Mouse (Mus musculus) limb, embryonic 14.5 days (tissue): Measurements from ENCODE around the gene Gm17018. TPM values are rescaled to one million over a fixed set of nuclear protein-coding genes. Genes with fewer than 3 reads are reported as not detected.
"Not testable (repeated sequence)": the region's sequence is repeated elsewhere in the genome, so short reads cannot be mapped to it uniquely, and the experiment has no call there.

Experiments
- ATAC-seq: fragments of 200-750 bp; cut with Nextera tagmentation; 2 replicates; pipeline ENCODE4 v1.8.0; 2017; ENCODE audit warnings: low read depth, moderate number of reproducible peaks, moderate TSS enrichment; ENCODE audit not compliant: low FRiP score
- DNase-seq: peaks from one replicate; pipeline ENCODE4 v3.0.0-alpha.2; 2015; ENCODE audit warnings: low spot score
- H3K27ac ChIP-seq: fragments of 300-500 bp; sonication (generic); replicated peaks from 2 replicates; pipeline ENCODE4 v1.5.1; 2014; ENCODE audit warnings: low read depth, mild to moderate bottlenecking, low read length, moderate library complexity, mixed read lengths
- H3K27me3 ChIP-seq: fragments of 300-500 bp; sonication (generic); 2 replicates; pipeline ENCODE4 v1.6.1; 2014; ENCODE audit warnings: low read length, mixed read lengths; ENCODE audit not compliant: control insufficient read depth, insufficient read depth
- H3K36me3 ChIP-seq: fragments of 300-500 bp; sonication (generic); 2 replicates; pipeline ENCODE4 v1.6.1; 2014; ENCODE audit warnings: mild to moderate bottlenecking, low read length, moderate library complexity, mixed read lengths; ENCODE audit not compliant: control insufficient read depth, insufficient read depth
- H3K4me1 ChIP-seq: fragments of 300-500 bp; sonication (generic); 2 replicates; pipeline ENCODE4 v1.6.1; 2014; ENCODE audit warnings: antibody characterized with exemption, low read length, mixed read lengths; ENCODE audit not compliant: control insufficient read depth, insufficient read depth
- H3K4me2 ChIP-seq: fragments of 300-500 bp; sonication (generic); replicated peaks from 2 replicates; pipeline ENCODE4 v1.6.1; 2014; ENCODE audit warnings: low read depth, mild to moderate bottlenecking, low read length, moderate library complexity; ENCODE audit not compliant: severe bottlenecking
- H3K4me3 ChIP-seq: fragments of 300-500 bp; sonication (generic); replicated peaks from 2 replicates; pipeline ENCODE4 v1.5.1; 2014; ENCODE audit warnings: low read length
- H3K9ac ChIP-seq: fragments of 300-500 bp; sonication (generic); 2 replicates; pipeline ENCODE4 v1.6.1; 2014; ENCODE audit warnings: mild to moderate bottlenecking, low read depth, low read length, moderate library complexity; ENCODE audit not compliant: severe bottlenecking
- H3K9me3 ChIP-seq: fragments of 300-500 bp; sonication (generic); 2 replicates; pipeline ENCODE4 v1.6.1; 2016; ENCODE audit warnings: low read length; ENCODE audit not compliant: control insufficient read depth
- POLR2A ChIP-seq: fragments of 200-500 bp; IDR thresholded peaks from 2 replicates; pipeline ENCODE4 v1.8.0; 2012; ENCODE audit warnings: inconsistent platforms, mild to moderate bottlenecking, moderate library complexity, borderline replicate concordance; ENCODE audit not compliant: insufficient read depth, insufficient read length; ENCODE audit errors: extremely low read depth
- WGBS: fragments of 180-500 bp; shearing (Covaris S2); extraction: QIAGEN DNeasy Blood & Tissue Kit; methylation state at CpG from one replicate; pipeline ENCODE4 v1.1.7; 2014; 5-methylcytosine and 5-hydroxymethylcytosine counted together
- polyA plus RNA-seq, 2 experiments: library from polyadenylated mRNA; depleted of rRNA in 1 of 2; stranded (reverse) in 1 of 2; unstranded in 1 of 2; fragments of >200 nt; fragmentation: Nextera tagmentation in 1 of 2; extraction: Ambion mirVana in 1 of 2; gene quantifications; 2 replicates each; pipeline versions ENCODE4 v1.2.1 to v1.2.3; 2012 to 2014

The Gm17018 gene
- polyA plus RNA-seq, 2 experiments: 15.9 to 39.6 TPM

- DNase-seq (no peak), ATAC-seq (no peak)
- WGBS: 18% methylated on average over 3 of the region's 3 CpGs
- Histone ChIP-seq H3K9me3 (no peaks in the 10 kb centered on the region), H3K9ac (no peak overlapping the region), H3K27ac (no peak overlapping the region), H3K36me3 (no peaks in the 10 kb centered on the region), H3K4me2 (peak overlapping the region; percentile 76), H3K27me3 (peaks cover 24% of the 10 kb centered on the region), H3K4me3 (peak overlapping the region; percentile 39), H3K4me1 (peaks cover 5% of the 10 kb centered on the region; the same call in 1 of the 2 replicates)
- no peak for TF ChIP-seq POLR2A
These were observed 18.4 kb upstream of the Gm17018 start for GRCm38 (mm10) chr19:45542061-45542460.

DNA sequence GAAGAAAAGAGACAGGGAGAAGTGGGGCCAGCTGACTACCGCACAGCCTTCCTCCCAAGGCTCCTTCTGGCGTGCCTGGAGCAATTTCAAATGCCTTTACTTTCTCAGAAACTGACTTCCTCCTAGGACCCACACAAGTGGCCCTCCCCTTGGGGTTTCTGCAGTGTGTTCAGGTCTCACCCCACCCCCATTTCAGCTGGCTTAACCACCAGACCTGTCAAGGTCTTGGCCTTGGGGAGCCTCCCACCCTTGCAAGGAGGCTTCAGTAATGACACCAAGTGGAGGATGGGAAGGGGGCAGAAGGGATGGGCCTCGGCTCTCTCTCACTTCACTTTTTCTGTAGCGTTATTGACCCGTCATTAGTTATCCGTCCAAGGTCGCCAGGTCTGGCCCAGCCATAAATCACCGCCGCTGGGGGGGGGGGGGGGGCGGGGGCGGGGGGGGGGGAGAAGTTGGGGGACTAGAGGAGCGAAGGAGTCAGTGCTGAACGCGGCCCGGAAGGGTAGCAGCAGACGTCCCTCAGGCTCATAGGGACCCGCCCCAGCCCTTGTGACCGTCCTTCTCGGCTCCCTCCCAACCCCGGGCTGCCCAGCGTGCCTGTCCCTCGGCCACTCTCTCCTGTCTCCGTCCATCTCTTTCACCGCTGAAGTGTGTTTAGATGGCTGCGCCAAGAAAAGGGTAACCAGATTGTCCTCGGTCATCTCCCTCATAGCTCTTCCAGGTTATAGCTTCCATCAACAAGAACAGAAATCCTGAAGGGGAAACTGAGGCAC, 16.1 kb upstream of the Gm17018 start:
- no peak for DNase-seq

DNA sequence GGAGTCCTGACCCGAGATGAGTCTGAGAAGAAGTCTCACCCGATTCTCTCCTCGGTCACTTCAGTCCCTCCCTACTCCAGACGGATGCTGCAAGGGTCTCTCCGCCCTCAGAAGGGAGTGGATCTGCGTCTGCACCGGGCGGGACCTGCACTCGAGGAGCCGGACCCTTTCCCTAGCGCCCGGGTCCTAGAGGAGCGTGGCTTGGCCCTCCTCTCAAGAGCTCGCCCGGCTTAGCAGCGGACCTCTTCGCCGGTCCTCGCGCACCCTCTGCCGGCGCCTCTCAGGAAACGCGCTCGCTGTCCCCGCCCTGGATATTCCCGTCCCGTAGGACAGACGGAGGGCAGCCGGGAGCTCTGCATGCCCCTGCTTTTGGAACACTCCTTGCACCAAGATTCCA, 15.5 kb upstream of the Gm17018 start:
- ATAC-seq (peak; percentile 76), DNase-seq (peak; percentile 81)
- H3K4me1 ChIP-seq: peaks cover 5% of the 10 kb centered on the region; the same call in 1 of the 2 replicates
- H3K27me3 ChIP-seq: peaks cover 24% of the 10 kb centered on the region
- peak overlapping the region; percentile 62 for H3K4me2 ChIP-seq
- peak overlapping the region; percentile 29 for H3K4me3 ChIP-seq
- no peak overlapping the region for H3K27ac ChIP-seq
- no peak for TF ChIP-seq POLR2A
- 0% methylated on average over 29 of the region's 30 CpGs for WGBS
- peak overlapping the region; percentile 40 for H3K9ac ChIP-seq
- H3K9me3 ChIP-seq: no peaks in the 10 kb centered on the region
- H3K36me3 ChIP-seq: no peaks in the 10 kb centered on the region

More for the DNA sequence above, 16.1 kb upstream of the Gm17018 start:
- peak overlapping the region; percentile 62 for H3K4me2 ChIP-seq
- no peak overlapping the region for H3K27ac ChIP-seq
- peaks cover 24% of the 10 kb centered on the region for H3K27me3 ChIP-seq
- H3K4me1 ChIP-seq: peaks cover 5% of the 10 kb centered on the region; the same call in 1 of the 2 replicates
- H3K9ac ChIP-seq: peak overlapping the region; percentile 40
- no peak for ATAC-seq
- H3K36me3 ChIP-seq: no peaks in the 10 kb centered on the region
- no peaks in the 10 kb centered on the region for H3K9me3 ChIP-seq
- WGBS: under 1% methylated on average over 13 of the region's 26 CpGs
- peak overlapping the region; percentile 29 for H3K4me3 ChIP-seq
- TF ChIP-seq POLR2A: no peak

GRCm38 (mm10) chr19:45548196-45548595, 12.2 kb upstream of the Gm17018 start:
- H3K4me2 ChIP-seq, H3K36me3 ChIP-seq, DNase-seq, H3K4me3 ChIP-seq, H3K9ac ChIP-seq, H3K9me3 ChIP-seq, ATAC-seq, H3K27me3 ChIP-seq, H3K27ac ChIP-seq, H3K4me1 ChIP-seq: not testable (repeated sequence)

DNA sequence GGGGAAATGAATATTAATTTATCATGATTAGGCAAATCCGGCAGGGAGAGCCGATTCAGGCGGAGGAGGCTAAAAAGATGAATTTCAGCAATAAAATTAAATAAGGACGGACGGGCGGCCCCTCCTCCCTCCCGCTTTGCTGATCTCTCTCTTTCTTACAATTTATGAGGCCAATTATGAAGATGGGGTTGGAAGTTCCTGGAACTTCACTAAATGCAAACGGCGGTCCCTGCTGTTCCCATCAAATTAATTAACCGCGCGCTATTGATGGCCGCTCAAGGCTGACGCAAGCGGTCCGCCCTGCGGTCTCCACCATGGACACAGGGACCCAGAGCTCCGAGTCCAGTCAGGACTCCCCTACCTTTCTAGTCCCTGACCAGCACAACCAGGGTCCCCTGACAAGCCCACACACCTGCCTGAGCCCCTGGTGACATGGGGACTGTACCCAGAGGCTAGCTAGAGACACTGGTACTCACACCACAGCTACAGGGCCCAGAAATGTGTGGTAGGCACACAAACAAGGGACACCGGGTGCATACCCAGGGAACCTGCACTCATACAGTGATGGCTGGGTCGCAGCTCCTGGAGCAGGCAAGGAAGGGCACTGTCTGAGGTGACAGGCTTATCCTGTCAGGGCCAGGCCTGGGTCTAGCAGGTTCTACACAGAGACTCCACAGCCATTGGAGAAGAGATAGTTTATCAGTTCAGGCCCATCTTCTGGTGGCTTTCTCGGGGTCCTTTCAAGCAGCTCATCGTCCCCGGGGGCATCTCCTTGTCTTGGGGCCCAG, 11.1 kb upstream of the Gm17018 start:
- H3K9me3 ChIP-seq: no peaks in the 10 kb centered on the region
- H3K27me3 ChIP-seq: peaks cover 6% of the 10 kb centered on the region; the same call in 1 of the 2 replicates
- H3K4me1 ChIP-seq: peaks cover 5% of the 10 kb centered on the region; the same call in 1 of the 2 replicates
- H3K27ac ChIP-seq: no peak overlapping the region
- 48% methylated on average over 23 of the region's 23 CpGs for WGBS
- DNase-seq: no peak
- H3K36me3 ChIP-seq: peaks cover 7% of the 10 kb centered on the region
- no peak overlapping the region for H3K9ac ChIP-seq
- H3K4me2 ChIP-seq: no peak overlapping the region
- ATAC-seq: no peak
- TF ChIP-seq POLR2A: no peak
- no peak overlapping the region for H3K4me3 ChIP-seq
